Mouse (Mus musculus) urinary bladder, postnatal 36 days (tissue): Measurements from ENCODE around the gene Nuak1.
A peak's percentile ranks its signal among the peaks of the same experiment; 100 is the strongest.

Experiments
- DNase-seq, 2 experiments: peaks; one replicate each; pipeline ENCODE4 v3.0.0; 2022; ENCODE audit warnings: low spot score in 2 of 2, mixed read lengths in 1 of 2

Nuak1 gene

GRCm38 (mm10) chr10:84382900-84383883, 57.2 kb downstream of the Nuak1 start:
- DNase-seq: peak; percentile 38 to 43

- no peak for DNase-seq
Measured at GRCm38 (mm10) chr10:84381276-84381798, 59.1 kb downstream of the Nuak1 start.

GRCm38 (mm10) chr10:84379366-84379765, 61.0 kb downstream of the Nuak1 start:
- DNase-seq: no peak

GRCm38 (mm10) chr10:84377956-84378355, 62.4 kb downstream of the Nuak1 start:
- DNase-seq: no peak

GRCm38 (mm10) chr10:84376346-84376745, 64.1 kb downstream of the Nuak1 start:
- no peak for DNase-seq

GRCm38 (mm10) chr10:84374996-84375395, 65.4 kb downstream of the Nuak1 start:
- DNase-seq: no peak

- no peak for DNase-seq
Measured at GRCm38 (mm10) chr10:84373476-84373875, 66.9 kb downstream of the Nuak1 start.

- no peak for DNase-seq
Measured at GRCm38 (mm10) chr10:84372161-84373095, 68.0 kb downstream of the Nuak1 start.

GRCm38 (mm10) chr10:84371681-84372160, 68.7 kb downstream of the Nuak1 start:
- no peak for DNase-seq

GRCm38 (mm10) chr10:84371230-84371629, 69.2 kb downstream of the Nuak1 start:
- no peak for DNase-seq

GRCm38 (mm10) chr10:84369646-84370314, 70.6 kb downstream of the Nuak1 start:
- DNase-seq: no peak

GRCm38 (mm10) chr10:84368185-84368584, 72.2 kb downstream of the Nuak1 start:
- no peak for DNase-seq

- DNase-seq: no peak
Measured at GRCm38 (mm10) chr10:84365166-84365865, 75.1 kb downstream of the Nuak1 start.

GRCm38 (mm10) chr10:84363833-84364232, 76.6 kb downstream of the Nuak1 start:
- no peak for DNase-seq

GRCm38 (mm10) chr10:84360953-84361352, 79.4 kb downstream of the Nuak1 start:
- DNase-seq: no peak

GRCm38 (mm10) chr10:84360391-84360790, 80.0 kb downstream of the Nuak1 start:
- DNase-seq: no peak

GRCm38 (mm10) chr10:84358738-84359120, 81.7 kb downstream of the Nuak1 start:
- no peak for DNase-seq

GRCm38 (mm10) chr10:84357997-84358737, 82.2 kb downstream of the Nuak1 start:
- DNase-seq: no peak

- no peak for DNase-seq
Measured at GRCm38 (mm10) chr10:84357593-84357992, 82.8 kb downstream of the Nuak1 start.

GRCm38 (mm10) chr10:84354323-84354722, 86.1 kb downstream of the Nuak1 start:
- DNase-seq: no peak
